Mouse (Mus musculus) thymus, adult 2 months (tissue): ENCODE measurements around the gene Mad1l1.

Experiments used
- CTCF ChIP-seq: fragments of 200-500 bp; IDR thresholded peaks from 2 replicates; pipeline ENCODE4 v1.5.1; 2012; ENCODE audit warnings: mild to moderate bottlenecking, control low read depth, low read length, moderate library complexity, borderline replicate concordance; ENCODE audit not compliant: control insufficient read depth, poor library complexity, insufficient read depth; ENCODE audit errors: extremely low read depth
- POLR2A ChIP-seq: fragments of 200-500 bp; IDR thresholded peaks from 2 replicates; pipeline ENCODE4 v1.6.1; 2012; ENCODE audit warnings: mild to moderate bottlenecking, low read length, control low read depth, moderate library complexity; ENCODE audit not compliant: control insufficient read depth, poor library complexity, insufficient read depth; ENCODE audit errors: extremely low read depth

DNA sequence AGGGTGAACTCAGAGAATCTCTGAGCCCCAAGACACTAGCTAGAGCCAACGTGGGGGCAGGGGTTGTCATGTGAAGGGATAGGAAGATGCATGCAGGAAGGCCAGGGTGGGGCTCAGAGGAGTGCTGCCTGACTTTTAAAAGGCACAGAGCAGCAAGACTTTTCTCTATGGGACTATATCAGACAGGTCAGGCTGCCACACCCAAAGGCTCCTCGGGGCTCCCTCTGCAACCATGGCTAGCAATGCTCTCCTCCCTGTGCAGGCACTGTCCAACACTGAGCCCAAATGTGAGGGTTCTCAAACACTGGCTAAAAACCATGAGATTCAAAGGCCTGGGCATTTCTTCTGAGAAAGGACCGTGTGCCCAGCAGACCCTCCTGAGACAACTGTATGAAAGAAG, 82.5 kb downstream of the Mad1l1 start:
- TF ChIP-seq CTCF (no peak), POLR2A (no peak)
